Mouse (Mus musculus) thymus, adult 2 months (tissue): ENCODE measurements around the gene Cacna1s.

Experiments used
- CTCF ChIP-seq: fragments of 200-500 bp; IDR thresholded peaks from 2 replicates; pipeline ENCODE4 v1.5.1; 2012; ENCODE audit warnings: mild to moderate bottlenecking, control low read depth, low read length, moderate library complexity, borderline replicate concordance; ENCODE audit not compliant: control insufficient read depth, poor library complexity, insufficient read depth; ENCODE audit errors: extremely low read depth
- POLR2A ChIP-seq: fragments of 200-500 bp; IDR thresholded peaks from 2 replicates; pipeline ENCODE4 v1.6.1; 2012; ENCODE audit warnings: mild to moderate bottlenecking, low read length, control low read depth, moderate library complexity; ENCODE audit not compliant: control insufficient read depth, poor library complexity, insufficient read depth; ENCODE audit errors: extremely low read depth

GRCm38 (mm10) chr1:136040874-136041273 is 11.7 kb upstream of the Cacna1s start:
- TF ChIP-seq CTCF (no peak), POLR2A (no peak)
